Mouse (Mus musculus): ENCODE data around the gene Cnot6l. TPM values are rescaled to one million over a fixed set of nuclear protein-coding genes. Genes with fewer than 3 reads are reported as not detected.

Cnot6l gene
- polyA plus RNA-seq, 1 experiment from 2014 or later = 11.5 TPM

DNA sequence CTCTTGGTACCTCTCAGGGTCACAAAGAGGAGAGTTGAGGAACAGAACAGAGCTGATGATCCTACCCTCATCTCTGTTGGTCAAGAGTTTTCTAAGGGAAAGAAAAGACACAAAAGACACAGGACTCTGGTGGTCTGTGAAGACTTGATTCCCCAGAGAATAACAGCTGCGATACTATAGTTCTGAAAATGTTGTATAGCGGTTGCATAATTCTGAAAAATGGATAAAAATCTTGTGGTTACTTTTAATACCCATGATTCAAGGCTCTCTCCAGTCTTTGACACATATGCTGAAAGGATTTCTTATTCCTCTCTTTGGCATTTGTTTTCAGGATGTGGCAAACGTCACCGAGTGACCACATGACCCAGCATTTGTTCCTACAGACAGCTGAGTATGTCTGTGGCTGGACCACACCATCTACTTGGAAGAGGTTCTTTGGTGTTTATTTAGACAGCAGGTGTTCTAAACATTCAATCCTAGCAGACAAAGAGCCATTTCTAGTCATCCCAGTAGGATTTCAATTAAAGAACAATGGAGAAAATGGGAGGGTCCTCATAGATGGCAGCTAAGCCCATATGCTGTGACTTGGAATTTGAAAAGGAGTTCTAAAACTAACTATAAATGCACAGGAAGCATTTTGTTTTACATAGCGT is 124.7 kb downstream of the Cnot6l start:
- Histone ChIP-seq H3K27me3 (replicated peaks; ENCODE audit: control insufficient read depth, insufficient read depth, low read length) (no peaks in the 10 kb centered on the region), H3K4me1 (ENCODE audit: control insufficient read depth, insufficient read depth, low read length) (no peaks in the 10 kb centered on the region), H3K36me3 (ENCODE audit: control insufficient read depth, insufficient read depth, low read length) (no peaks in the 10 kb centered on the region), H3K9me3 (replicated peaks; ENCODE audit: control insufficient read depth, low read length) (no peaks in the 10 kb centered on the region), H3K27ac (ENCODE audit: low read depth, low read length) (no peak overlapping the region), H3K4me3 (ENCODE audit: low read depth, low read length) (no peak overlapping the region), H3K9ac (ENCODE audit: low read length) (no peak overlapping the region), H3K4me2 (ENCODE audit: low read length) (no peak overlapping the region)
- 67% methylated on average over 5 of the region's 5 CpGs for WGBS
- ATAC-seq (no peak), DNase-seq (ENCODE audit: low spot score) (no peak)

DNA sequence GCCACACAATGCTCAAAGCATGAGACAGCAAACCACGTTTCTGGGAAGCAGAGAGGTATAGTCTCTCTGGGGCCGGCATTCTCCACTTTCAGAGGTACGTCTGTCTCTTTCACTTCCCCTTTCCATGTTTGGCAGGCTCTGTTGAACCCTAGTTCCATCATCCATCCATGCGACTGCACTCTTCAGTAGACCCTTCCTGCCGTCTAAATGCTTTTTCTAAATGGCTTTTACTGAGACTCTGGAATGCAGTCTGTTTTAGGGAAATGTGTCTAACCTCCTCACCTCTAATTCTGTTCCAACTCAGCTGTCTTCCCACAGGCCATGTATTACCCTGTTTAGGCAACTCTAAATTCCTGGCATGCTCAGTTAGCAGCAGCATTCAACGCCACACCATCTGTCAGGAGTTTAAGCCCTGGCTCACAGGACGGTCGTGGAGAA is 126.3 kb downstream of the Cnot6l start:
- H3K27ac ChIP-seq (ENCODE audit: low read depth, low read length) = no peak overlapping the region
- ATAC-seq (peak; percentile 72; the same call in 1 of the 2 replicates), DNase-seq (ENCODE audit: low spot score) (peak; percentile 56)
- no peaks in the 10 kb centered on the region for H3K36me3 ChIP-seq (ENCODE audit: control insufficient read depth, insufficient read depth, low read length)
- no peak overlapping the region for H3K4me2 ChIP-seq (ENCODE audit: low read length)
- H3K4me3 ChIP-seq (ENCODE audit: low read depth, low read length) = no peak overlapping the region
- no peak overlapping the region for H3K9ac ChIP-seq (ENCODE audit: low read length)
- WGBS = 64% methylated on average over 8 of the region's 8 CpGs
- no peaks in the 10 kb centered on the region for H3K4me1 ChIP-seq (ENCODE audit: control insufficient read depth, insufficient read depth, low read length)
- H3K9me3 ChIP-seq (replicated peaks; ENCODE audit: control insufficient read depth, low read length) = no peaks in the 10 kb centered on the region
- no peaks in the 10 kb centered on the region for H3K27me3 ChIP-seq (replicated peaks; ENCODE audit: control insufficient read depth, insufficient read depth, low read length)

DNA sequence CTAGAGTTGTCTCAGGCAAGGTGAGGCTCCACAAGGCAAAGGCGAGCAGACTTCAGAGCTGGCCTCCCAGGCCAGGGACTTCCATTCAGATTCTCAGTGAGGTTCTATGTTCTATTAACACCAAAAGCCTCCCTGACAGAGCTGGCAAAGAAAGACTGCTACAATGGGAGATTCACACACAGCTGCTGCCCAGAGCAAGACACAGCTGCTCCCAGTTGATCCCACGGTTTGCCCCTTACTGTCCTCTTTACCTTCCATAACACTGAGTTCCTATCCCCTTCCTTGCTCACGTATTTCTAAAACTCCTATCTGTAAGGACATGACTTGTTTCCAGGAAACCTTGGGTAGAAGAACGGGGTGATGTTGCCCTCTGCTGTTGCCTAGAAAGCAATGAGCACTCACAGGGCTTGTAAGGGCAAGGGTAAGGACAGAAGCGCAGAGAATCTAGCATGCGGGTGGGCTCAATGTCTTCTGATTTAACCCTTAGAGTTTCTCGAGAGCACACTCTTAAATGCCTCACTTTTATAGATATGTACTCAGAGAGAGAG is 127.8 kb downstream of the Cnot6l start:
- Histone ChIP-seq H3K4me2 (ENCODE audit: low read length) (no peak overlapping the region), H3K36me3 (ENCODE audit: control insufficient read depth, insufficient read depth, low read length) (no peaks in the 10 kb centered on the region), H3K9ac (ENCODE audit: low read length) (no peak overlapping the region), H3K27ac (ENCODE audit: low read depth, low read length) (no peak overlapping the region), H3K27me3 (replicated peaks; ENCODE audit: control insufficient read depth, insufficient read depth, low read length) (no peaks in the 10 kb centered on the region), H3K4me1 (ENCODE audit: control insufficient read depth, insufficient read depth, low read length) (no peaks in the 10 kb centered on the region), H3K9me3 (replicated peaks; ENCODE audit: control insufficient read depth, low read length) (no peaks in the 10 kb centered on the region), H3K4me3 (ENCODE audit: low read depth, low read length) (no peak overlapping the region)
- ATAC-seq = no peak
- DNase-seq (ENCODE audit: low spot score) = peak; percentile 30
- WGBS = 77% methylated on average over 7 of the region's 7 CpGs

DNA sequence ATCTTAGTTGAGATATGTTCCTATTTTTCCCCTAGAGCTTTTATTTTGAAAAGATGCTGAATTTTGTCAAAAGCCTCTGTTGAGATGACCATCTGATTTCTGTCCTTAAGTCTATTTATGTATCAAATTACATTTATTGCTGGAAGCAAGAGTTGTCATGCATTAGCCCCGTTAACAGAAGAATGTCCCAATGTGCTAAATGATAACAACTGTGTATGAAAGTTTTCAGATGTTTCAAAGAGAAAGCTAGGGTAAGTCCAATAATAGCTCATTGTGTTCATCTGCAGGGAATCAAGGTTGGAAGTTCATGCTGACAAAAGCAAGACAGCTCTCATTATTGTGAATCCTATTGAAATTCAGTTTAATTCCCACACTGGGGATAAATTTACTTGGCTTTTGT is 129.9 kb downstream of the Cnot6l start:
- no peaks in the 10 kb centered on the region for H3K9me3 ChIP-seq (replicated peaks; ENCODE audit: control insufficient read depth, low read length)
- DNase-seq (ENCODE audit: low spot score) (no peak), ATAC-seq (no peak)
- H3K4me2 ChIP-seq (ENCODE audit: low read length) = no peak overlapping the region
- no peaks in the 10 kb centered on the region for H3K36me3 ChIP-seq (ENCODE audit: control insufficient read depth, insufficient read depth, low read length)
- 40% methylated on average over 1 of the region's 1 CpGs for WGBS
- no peak overlapping the region for H3K27ac ChIP-seq (ENCODE audit: low read depth, low read length)
- no peak overlapping the region for H3K4me3 ChIP-seq (ENCODE audit: low read depth, low read length)
- no peaks in the 10 kb centered on the region for H3K27me3 ChIP-seq (replicated peaks; ENCODE audit: control insufficient read depth, insufficient read depth, low read length)
- no peaks in the 10 kb centered on the region for H3K4me1 ChIP-seq (ENCODE audit: control insufficient read depth, insufficient read depth, low read length)
- no peak overlapping the region for H3K9ac ChIP-seq (ENCODE audit: low read length)

DNA sequence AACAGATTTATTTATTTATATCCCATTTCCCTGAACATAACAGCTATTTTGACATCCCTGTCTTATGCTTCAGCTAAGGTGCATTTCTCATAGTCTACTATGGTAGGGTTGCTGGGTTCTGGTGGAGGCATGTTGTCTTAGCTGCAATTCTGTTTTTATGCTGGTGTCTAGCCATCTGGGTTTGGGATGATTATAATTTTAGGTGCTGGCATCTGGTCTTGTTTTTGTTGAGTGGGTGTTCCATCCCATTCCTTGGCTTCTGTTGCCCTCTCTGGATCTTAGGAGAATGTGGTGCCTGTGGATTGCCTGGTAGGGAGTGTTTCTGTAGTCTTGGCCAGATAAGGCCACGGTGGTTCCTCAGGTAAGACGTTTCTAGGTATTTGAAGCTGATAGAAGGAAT is 134.2 kb downstream of the Cnot6l start:
- no peaks in the 10 kb centered on the region for H3K9me3 ChIP-seq (replicated peaks; ENCODE audit: control insufficient read depth, low read length)
- no peak overlapping the region for H3K4me3 ChIP-seq (ENCODE audit: low read depth, low read length)
- no peaks in the 10 kb centered on the region for H3K36me3 ChIP-seq (ENCODE audit: control insufficient read depth, insufficient read depth, low read length)
- no peak overlapping the region for H3K27ac ChIP-seq (ENCODE audit: low read depth, low read length)
- H3K4me2 ChIP-seq (ENCODE audit: low read length) = no peak overlapping the region
- no peak overlapping the region for H3K9ac ChIP-seq (ENCODE audit: low read length)
- no peaks in the 10 kb centered on the region for H3K4me1 ChIP-seq (ENCODE audit: control insufficient read depth, insufficient read depth, low read length)
- DNase-seq (ENCODE audit: low spot score) (no peak), ATAC-seq (no peak)
- H3K27me3 ChIP-seq (replicated peaks; ENCODE audit: control insufficient read depth, insufficient read depth, low read length) = no peaks in the 10 kb centered on the region
- WGBS = 85% methylated on average over 2 of the region's 2 CpGs

Other genes with a start within 250 kb of the Cnot6l start
- gene Cxcl13, start 207.2 kb downstream of the Cnot6l start, polyA plus RNA-seq (2014; fragmentation: Nextera tagmentation; extraction: Ambion mirVana) = not detected in 2 replicates
- gene Mrpl1, start 45.3 kb upstream of the Cnot6l start, polyA plus RNA-seq (2014; fragmentation: Nextera tagmentation; extraction: Ambion mirVana) = 16.8 TPM in 2 replicates
- gene Fras1, start 209.8 kb upstream of the Cnot6l start, polyA plus RNA-seq (2014; fragmentation: Nextera tagmentation; extraction: Ambion mirVana) = 3.6 and 5.4 TPM in 2 replicates

Data from forebrain, embryonic 14.5 days (tissue).